In the genomic region with DNA sequence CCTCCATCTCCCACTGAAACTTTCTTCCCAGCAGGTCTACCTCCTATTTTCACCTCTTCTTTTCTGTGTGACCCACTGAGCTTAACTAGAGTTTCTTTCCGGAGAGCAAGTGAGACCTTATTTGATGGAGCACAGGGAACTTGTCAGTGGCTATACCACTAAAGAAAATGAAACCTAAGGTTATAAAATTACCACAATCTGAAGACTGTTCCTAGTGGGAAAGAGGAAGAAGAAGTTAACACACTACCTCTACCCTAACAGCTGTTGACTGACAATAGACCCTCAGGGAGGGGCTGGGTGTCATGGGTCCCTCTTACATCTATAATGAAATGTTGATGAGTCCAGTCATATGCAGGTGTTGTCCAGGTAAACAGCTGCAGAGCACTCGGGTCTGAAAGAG, we compare ENCODE assay signal across 40 mouse cellular contexts. TPM values are rescaled to one million over a fixed set of nuclear protein-coding genes. Genes with fewer than 3 reads are reported as not detected.
"Had no signal": no experiment of that assay in that cellular context is flagged by ENCODE, and none has a peak within 500 bp of the region (broad histone marks: within the 10 kb centered on the region; RNA-seq: fewer than 3 reads in every experiment).

No protein-coding gene starts in this region.

- H3K4me1 ChIP-seq: heart, embryonic 13.5 days; heart, embryonic 15.5 days; hindbrain, embryonic 13.5 days; hindbrain, embryonic 15.5 days; kidney, embryonic 15.5 days; limb, embryonic 13.5 days; limb, embryonic 15.5 days; liver, embryonic 12.5 days had no signal

- H3K9ac ChIP-seq: heart, embryonic 13.5 days; heart, embryonic 15.5 days; hindbrain, embryonic 13.5 days; hindbrain, embryonic 15.5 days; kidney, embryonic 15.5 days; limb, embryonic 13.5 days; limb, embryonic 15.5 days; liver, embryonic 12.5 days had no signal

- H3K36me3 ChIP-seq: heart, embryonic 13.5 days; heart, embryonic 15.5 days; hindbrain, embryonic 13.5 days; hindbrain, embryonic 15.5 days; kidney, embryonic 15.5 days; limb, embryonic 13.5 days; limb, embryonic 15.5 days; liver, embryonic 12.5 days had no signal

- H3K4me3 ChIP-seq: heart, adult 2 months; heart, embryonic 13.5 days; heart, embryonic 15.5 days; hindbrain, embryonic 13.5 days; hindbrain, embryonic 15.5 days; kidney, embryonic 15.5 days; limb, embryonic 13.5 days; limb, embryonic 15.5 days; liver, embryonic 12.5 days had no signal

- H3K27me3 ChIP-seq: heart, embryonic 13.5 days; heart, embryonic 15.5 days; hindbrain, embryonic 13.5 days; hindbrain, embryonic 15.5 days; kidney, embryonic 15.5 days; limb, embryonic 13.5 days; limb, embryonic 15.5 days; liver, embryonic 12.5 days had no signal

- ATAC-seq: hindbrain, postnatal 0 days; intestine, embryonic 16.5 days; liver, embryonic 12.5 days had no signal

- H3K4me2 ChIP-seq: heart, embryonic 11.5 days; heart, embryonic 13.5 days; heart, embryonic 15.5 days; hindbrain, embryonic 13.5 days; hindbrain, embryonic 15.5 days; kidney, embryonic 15.5 days; limb, embryonic 13.5 days; limb, embryonic 15.5 days; liver, embryonic 12.5 days had no signal

- H3K9me3 ChIP-seq: heart, embryonic 13.5 days; heart, embryonic 15.5 days; hindbrain, embryonic 13.5 days; hindbrain, embryonic 15.5 days; kidney, embryonic 15.5 days; limb, embryonic 13.5 days; limb, embryonic 15.5 days; liver, embryonic 12.5 days had no signal

- DNase-seq: gastrocnemius, postnatal 14 days; gastrocnemius, postnatal 36 days; heart, adult 2 months; heart, postnatal 14 days; heart, postnatal 36 days; kidney, adult 11 months; kidney, adult 2 months; kidney, adult 9 months; kidney, postnatal 14 days; kidney, postnatal 36 days; layer of hippocampus, adult 9-11 months; layer of hippocampus, postnatal 36 days; left cerebral cortex, postnatal 4 days had no signal

- H3K27ac ChIP-seq: heart, adult 2 months; heart, embryonic 13.5 days; heart, embryonic 15.5 days; hindbrain, embryonic 13.5 days; hindbrain, embryonic 15.5 days; hindbrain, postnatal 0 days; kidney, embryonic 15.5 days; kidney, postnatal 0 days; limb, embryonic 13.5 days; limb, embryonic 15.5 days; liver, embryonic 12.5 days had no signal

RNA-seq across cellular contexts. Expression of gene S100a7a, which starts 21.8 kb away (rescaled TPM):
- total RNA-seq: gastrocnemius, adult 8-10 months; hindbrain, postnatal 0 days; liver, adult 2 months had no signal
- polyA plus RNA-seq: heart, embryonic 11.5 days; heart, embryonic 13.5 days; heart, embryonic 15.5 days; heart, postnatal 0 days; hindbrain, embryonic 11.5 days; hindbrain, embryonic 13.5 days; hindbrain, embryonic 15.5 days; hindbrain, postnatal 0 days; intestine, embryonic 14.5 days; limb, embryonic 11.5 days; limb, embryonic 13.5 days; liver, adult 2 months; liver, embryonic 12.5 days had no signal

RNA-seq across cellular contexts. Expression of gene S100a5, which starts 23.7 kb away (rescaled TPM):
- total RNA-seq: gastrocnemius, postnatal 14 days; heart, adult 2 months; heart, postnatal 14 days; heart, postnatal 36 days; hindbrain, postnatal 0 days; layer of hippocampus, adult 8-10 months; layer of hippocampus, postnatal 14 days; layer of hippocampus, postnatal 36 days; left cerebral cortex, adult 18-20 months; left cerebral cortex, postnatal 10 days; left cerebral cortex, postnatal 25 days; left cerebral cortex, postnatal 4 days; liver, adult 2 months had no signal
- polyA plus RNA-seq: gonadal fat pad, adult 2 months; heart, adult 2 months; heart, embryonic 11.5 days; heart, embryonic 13.5 days; heart, embryonic 15.5 days; heart, postnatal 0 days; hindbrain, embryonic 11.5 days; hindbrain, embryonic 13.5 days; hindbrain, embryonic 15.5 days; hindbrain, postnatal 0 days; kidney, adult 2 months; kidney, embryonic 15.5 days; large intestine, adult 2 months; limb, embryonic 11.5 days; limb, embryonic 13.5 days; limb, embryonic 15.5 days; liver, adult 2 months; liver, embryonic 12.5 days had no signal

RNA-seq across cellular contexts. Expression of gene Gm42674, which starts 30.3 kb away (rescaled TPM):
- total RNA-seq: gastrocnemius, adult 8-10 months; gastrocnemius, postnatal 14 days; gastrocnemius, postnatal 36 days; heart, adult 2 months; heart, postnatal 14 days; heart, postnatal 36 days; hindbrain, postnatal 0 days; layer of hippocampus, adult 8-10 months; layer of hippocampus, postnatal 14 days; layer of hippocampus, postnatal 36 days; left cerebral cortex, adult 18-20 months; left cerebral cortex, adult 8-10 months; left cerebral cortex, postnatal 10 days; left cerebral cortex, postnatal 25 days; left cerebral cortex, postnatal 4 days; liver, adult 2 months had no signal
- polyA plus RNA-seq: frontal cortex, adult 2 months; gonadal fat pad, adult 2 months; heart, adult 2 months; heart, embryonic 11.5 days; heart, embryonic 13.5 days; heart, embryonic 15.5 days; heart, postnatal 0 days; hindbrain, embryonic 11.5 days; hindbrain, embryonic 13.5 days; hindbrain, embryonic 15.5 days; hindbrain, postnatal 0 days; intestine, embryonic 14.5 days; intestine, embryonic 16.5 days; kidney, adult 2 months; kidney, embryonic 15.5 days; kidney, postnatal 0 days; large intestine, adult 2 months; limb, embryonic 11.5 days; limb, embryonic 13.5 days; limb, embryonic 15.5 days; liver, adult 2 months; liver, embryonic 12.5 days had no signal
